In the genomic region with DNA sequence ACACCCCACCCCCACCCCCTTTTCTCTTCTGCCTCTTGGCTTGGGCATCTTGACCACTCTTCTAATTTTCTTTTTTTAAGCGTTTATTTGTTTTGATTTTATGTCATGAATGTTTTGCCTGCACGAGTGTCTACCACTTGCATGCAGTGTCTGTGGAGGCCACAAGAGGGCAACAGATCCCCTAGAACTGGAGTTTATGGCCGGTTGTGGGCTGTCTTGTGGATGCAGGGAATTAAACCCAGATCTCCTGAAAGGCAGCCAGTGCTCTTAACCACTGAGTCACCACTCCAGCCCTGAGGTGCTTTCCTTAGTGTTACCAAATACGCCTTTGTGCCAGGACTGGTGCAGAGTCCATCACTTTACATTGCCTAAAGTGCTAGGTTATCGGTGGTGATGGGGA, we compare ENCODE assay signal across 8 mouse cellular contexts. TPM values are rescaled to one million over a fixed set of nuclear protein-coding genes. Genes with fewer than 3 reads are reported as not detected.
DNase-seq lines count a peak whose midpoint lies in the region; ATAC-seq and TF ChIP-seq lines count a peak whose summit lies in the region.

No protein-coding gene starts in this region.

- no peak overlapping the region for H3K9ac ChIP-seq in liver, postnatal 0 days (replicated peaks)

- intact Hi-C loops in left cerebral cortex, postnatal 25 days (cut with DNase I): loop anchor here (1.0 kb wide), 1 partner anchor 330 kb away; no protein-coding TSS in a partner anchor

- 60% methylated on average over 5 of the region's 5 CpGs for WGBS in liver, postnatal 0 days (ENCODE audit: insufficient replicate concordance)
- 51% methylated on average over 5 of the region's 5 CpGs for WGBS in thymus, adult 2 months

- no peaks in the 10 kb centered on the region for H3K27me3 ChIP-seq in liver, postnatal 0 days (ENCODE audit: insufficient read depth, low read length)
- H3K27me3 ChIP-seq in thymus, adult 2 months (ENCODE audit: control insufficient read depth, insufficient read depth, low read length): no peaks in the 10 kb centered on the region

- no peak for ATAC-seq in liver, postnatal 0 days

- H3K36me3 ChIP-seq in liver, postnatal 0 days (replicated peaks; ENCODE audit: insufficient read depth, low read length): no peaks in the 10 kb centered on the region; the same call in 1 of the 2 replicates
- H3K36me3 ChIP-seq in thymus, adult 2 months (ENCODE audit: control insufficient read depth, insufficient read depth, low read length): no peaks in the 10 kb centered on the region

- H3K27ac ChIP-seq in liver, postnatal 0 days (ENCODE audit: low read depth): no peak overlapping the region
- no peak overlapping the region for H3K27ac ChIP-seq in thymus, adult 2 months (ENCODE audit: control insufficient read depth, insufficient read depth, low read length)

- no peak for TF ChIP-seq EP300 in liver, postnatal 0 days (IDR thresholded peaks at IDR 0.05; ENCODE audit: low read depth)

- no peak for TF ChIP-seq POLR2A in thymus, adult 2 months (IDR thresholded peaks at IDR 0.05; ENCODE audit: control insufficient read depth, extremely low read depth, insufficient read depth, low read length, poor library complexity)

- TF ChIP-seq CTCF in liver, postnatal 0 days (IDR thresholded peaks at IDR 0.05; ENCODE audit: low read depth): peak; percentile 84
- TF ChIP-seq CTCF in thymus, adult 2 months (IDR thresholded peaks at IDR 0.05; ENCODE audit: borderline replicate concordance, control insufficient read depth, extremely low read depth, insufficient read depth, low read length, poor library complexity): peak; percentile 75; the same call in 1 of the 2 replicates

- H3K4me3 ChIP-seq in liver, postnatal 0 days (ENCODE audit: low read depth, low read length): no peak overlapping the region
- H3K4me3 ChIP-seq in thymus, adult 2 months (ENCODE audit: control insufficient read depth, insufficient read depth, low read length): no peak overlapping the region

- H3K9me3 ChIP-seq in liver, postnatal 0 days (ENCODE audit: low read length): no peaks in the 10 kb centered on the region

- H3K4me2 ChIP-seq in liver, postnatal 0 days (ENCODE audit: low read depth, low read length): no peak overlapping the region

- H3K4me1 ChIP-seq in liver, postnatal 0 days (ENCODE audit: insufficient read depth): no peaks in the 10 kb centered on the region
- H3K4me1 ChIP-seq in thymus, adult 2 months (replicated peaks; ENCODE audit: control insufficient read depth, insufficient read depth, low read length): no peaks in the 10 kb centered on the region

- peak; percentile 34 for DNase-seq in gastrocnemius, postnatal 10 days
- DNase-seq in gastrocnemius, adult 8-10 months (ENCODE audit: low spot score in 2 of 2): no peak
- DNase-seq in ovary, postnatal 36 days (ENCODE audit: low spot score): peak; percentile 46
- DNase-seq in ovary, adult 18-20 months (ENCODE audit: low spot score): no peak
- peak; percentile 50 for DNase-seq in cerebellum, adult 9-10 months
- peak; percentile 54 for DNase-seq in liver, postnatal 0 days
- peak; percentile 74 for DNase-seq in thymus, adult 2 months
- DNase-seq in left cerebral cortex, postnatal 25 days (ENCODE audit: low spot score in 2 of 2): no peak

RNA-seq across cellular contexts. Expression of a gene that starts 39.8 kb away (rescaled TPM):
- total RNA-seq in gastrocnemius, postnatal 10 days (2021): 1 to 10 TPM; 1.5 to 1.6 TPM
- total RNA-seq in gastrocnemius, adult 8-10 months (2022): under 1 TPM; 0.16 to 0.47 (median 0.22) TPM
- 11.9 and 13.4 TPM in 2 replicates for polyA plus RNA-seq in liver, postnatal 0 days (2015; fragmentation: Nextera tagmentation; extraction: Ambion mirVana)
- polyA plus RNA-seq in thymus, adult 2 months (2012; rRNA removed): 183 and 185 TPM in 2 replicates
- 1 to 10 TPM; 4.6 to 6.3 TPM for total RNA-seq in left cerebral cortex, postnatal 25 days (2021)

RNA-seq across cellular contexts. Expression of a gene that starts 52.2 kb away (rescaled TPM):
- 10 to 100 TPM; 80.9 to 83.6 TPM for total RNA-seq in gastrocnemius, postnatal 10 days (2021)
- 10 to 100 TPM; 37.2 to 42.3 (median 41.6) TPM for total RNA-seq in gastrocnemius, adult 8-10 months (2022)
- 4.9 and 6.0 TPM in 2 replicates for polyA plus RNA-seq in liver, postnatal 0 days (2015; fragmentation: Nextera tagmentation; extraction: Ambion mirVana)
- 3.3 and 6.8 TPM in 2 replicates for polyA plus RNA-seq in thymus, adult 2 months (2012; rRNA removed)
- 10 to 100 TPM; 25.1 to 27.3 TPM for total RNA-seq in left cerebral cortex, postnatal 25 days (2021)

Comparison
In these comparisons a context has a peak if more than half of its experiments do, and no peak if none do; other contexts are left out.
1. DNase-seq: peak in gastrocnemius, postnatal 10 days (single experiment), ovary, postnatal 36 days (single experiment), cerebellum, adult 9-10 months (single experiment), liver, postnatal 0 days (single experiment) and thymus, adult 2 months (single experiment); none in gastrocnemius, adult 8-10 months (0 of 2), ovary, adult 18-20 months (single experiment) and left cerebral cortex, postnatal 25 days (0 of 2).